Mouse (Mus musculus): ENCODE data around the gene Pfpl.

DNA sequence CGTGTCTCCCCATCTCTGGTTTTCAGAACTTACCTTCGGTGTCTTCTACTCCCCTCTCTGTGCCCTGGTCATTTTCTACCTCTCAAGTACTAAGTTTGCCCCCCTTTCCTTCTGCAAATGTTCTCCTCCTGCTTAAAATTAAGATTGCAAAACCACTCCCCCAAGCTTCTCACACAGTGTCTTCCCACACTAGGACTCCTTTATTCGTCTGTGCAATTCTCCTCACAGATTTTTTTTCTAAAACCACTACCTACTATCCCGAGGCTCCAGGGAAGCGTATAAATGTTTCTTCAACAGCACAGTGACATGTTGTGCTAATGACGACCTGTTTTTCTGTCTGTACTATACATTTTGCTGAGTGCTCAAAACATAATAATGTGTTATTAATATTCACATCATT is 7.2 kb upstream of the Pfpl start:
- TF ChIP-seq POLR2A (IDR thresholded peaks at IDR 0.05; ENCODE audit: borderline replicate concordance, insufficient read depth, low read length) (no peak), CTCF (IDR thresholded peaks at IDR 0.05; ENCODE audit: borderline replicate concordance, insufficient read depth, low read depth, low read length) (no peak)

All from cerebellum, adult 2 months (tissue).